Mouse (Mus musculus) embryonic facial prominence, embryonic 14.5 days (tissue): ENCODE measurements around the gene Fbxo22. TPM values are rescaled to one million over a fixed set of nuclear protein-coding genes. Genes with fewer than 3 reads are reported as not detected.

ENCODE experiments used
- ATAC-seq: fragments of 200-750 bp; cut with Nextera tagmentation; 2 replicates; pipeline ENCODE4 v1.8.0; 2017; ENCODE audit warnings: low read depth, moderate number of reproducible peaks, moderate TSS enrichment
- DNase-seq: peaks from one replicate; pipeline ENCODE4 v3.0.0-alpha.2; 2015; ENCODE audit warnings: low spot score
- H3K27ac ChIP-seq: fragments of 300-500 bp; sonication (generic); replicated peaks from 2 replicates; pipeline ENCODE4 v1.5.1; 2014; ENCODE audit warnings: low read depth, mild to moderate bottlenecking, low read length, moderate library complexity
- H3K27me3 ChIP-seq: fragments of 300-500 bp; sonication (generic); replicated peaks from 2 replicates; pipeline ENCODE4 v1.6.1; 2014; ENCODE audit warnings: low read length; ENCODE audit not compliant: control insufficient read depth, insufficient read depth
- H3K36me3 ChIP-seq: fragments of 300-500 bp; sonication (generic); 2 replicates; pipeline ENCODE4 v1.6.1; 2014; ENCODE audit warnings: low read length, mixed read lengths; ENCODE audit not compliant: control insufficient read depth, insufficient read depth
- H3K4me1 ChIP-seq: fragments of 300-500 bp; sonication (generic); 2 replicates; pipeline ENCODE4 v1.6.1; 2014; ENCODE audit warnings: antibody characterized with exemption, low read length; ENCODE audit not compliant: control insufficient read depth, insufficient read depth
- H3K4me2 ChIP-seq: fragments of 300-500 bp; sonication (generic); 2 replicates; pipeline ENCODE4 v1.6.1; 2014; ENCODE audit warnings: low read depth, mild to moderate bottlenecking, low read length, moderate library complexity, mixed read lengths
- H3K4me3 ChIP-seq: fragments of 300-500 bp; sonication (generic); 2 replicates; pipeline ENCODE4 v1.5.1; 2014; ENCODE audit warnings: low read depth, mild to moderate bottlenecking, low read length
- H3K9ac ChIP-seq: fragments of 300-500 bp; sonication (generic); 2 replicates; pipeline ENCODE4 v1.6.1; 2014; ENCODE audit warnings: low read depth, mild to moderate bottlenecking, low read length, moderate library complexity, mixed read lengths
- H3K9me3 ChIP-seq: fragments of 300-500 bp; sonication (generic); 2 replicates; pipeline ENCODE4 v1.6.1; 2016; ENCODE audit warnings: low read length; ENCODE audit not compliant: control insufficient read depth
- WGBS: fragments of 180-500 bp; shearing (Covaris S2); extraction: QIAGEN DNeasy Blood & Tissue Kit; methylation state at CpG from one replicate; pipeline ENCODE4 v1.1.7; 2014; 5-methylcytosine and 5-hydroxymethylcytosine counted together
- polyA plus RNA-seq: library from polyadenylated mRNA; unstranded; fragments of >200 nt; fragmentation: Nextera tagmentation; extraction: Ambion mirVana; gene quantifications from 2 replicates; pipeline ENCODE4 v1.2.1, GENCODE M21; 2014

Gene Fbxo22
- polyA plus RNA-seq, 1 experiment from 2014 or later = 41.9 TPM

DNA sequence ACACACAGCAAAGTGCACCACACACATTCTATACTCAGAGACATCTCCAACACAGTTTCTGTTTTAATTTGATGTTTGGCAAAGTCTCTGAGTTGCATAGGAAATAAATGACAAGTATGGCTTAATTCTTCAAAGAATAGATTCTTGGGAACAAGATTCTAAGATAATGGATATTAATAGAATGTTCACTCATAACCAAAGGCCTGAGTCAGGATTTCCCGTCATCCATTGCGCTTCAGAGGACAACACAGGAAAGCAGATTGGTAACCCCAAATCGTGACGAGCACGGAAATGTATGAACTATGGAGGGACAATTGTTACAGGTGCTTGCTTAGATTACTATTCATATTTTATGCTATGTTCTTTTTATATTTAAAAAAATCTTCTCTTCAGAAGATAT, 46.3 kb downstream of the Fbxo22 start:
- H3K4me2 ChIP-seq = no peak overlapping the region
- H3K9me3 ChIP-seq = no peaks in the 10 kb centered on the region
- H3K36me3 ChIP-seq = no peaks in the 10 kb centered on the region
- no peak overlapping the region for H3K9ac ChIP-seq
- WGBS = 90% methylated on average over 5 of the region's 5 CpGs
- DNase-seq (no peak), ATAC-seq (no peak)
- no peak overlapping the region for H3K27ac ChIP-seq
- no peak overlapping the region for H3K4me3 ChIP-seq
- no peaks in the 10 kb centered on the region for H3K4me1 ChIP-seq
- no peaks in the 10 kb centered on the region for H3K27me3 ChIP-seq

GRCm38 (mm10) chr9:55255604-55256003, 46.9 kb downstream of the Fbxo22 start:
- no peaks in the 10 kb centered on the region for H3K4me1 ChIP-seq
- 66% methylated on average over 4 of the region's 4 CpGs for WGBS
- DNase-seq (no peak), ATAC-seq (no peak)
- no peaks in the 10 kb centered on the region for H3K27me3 ChIP-seq
- H3K4me2 ChIP-seq = no peak overlapping the region
- no peaks in the 10 kb centered on the region for H3K36me3 ChIP-seq
- H3K27ac ChIP-seq = no peak overlapping the region
- H3K4me3 ChIP-seq = no peak overlapping the region
- no peaks in the 10 kb centered on the region for H3K9me3 ChIP-seq
- H3K9ac ChIP-seq = no peak overlapping the region

DNA sequence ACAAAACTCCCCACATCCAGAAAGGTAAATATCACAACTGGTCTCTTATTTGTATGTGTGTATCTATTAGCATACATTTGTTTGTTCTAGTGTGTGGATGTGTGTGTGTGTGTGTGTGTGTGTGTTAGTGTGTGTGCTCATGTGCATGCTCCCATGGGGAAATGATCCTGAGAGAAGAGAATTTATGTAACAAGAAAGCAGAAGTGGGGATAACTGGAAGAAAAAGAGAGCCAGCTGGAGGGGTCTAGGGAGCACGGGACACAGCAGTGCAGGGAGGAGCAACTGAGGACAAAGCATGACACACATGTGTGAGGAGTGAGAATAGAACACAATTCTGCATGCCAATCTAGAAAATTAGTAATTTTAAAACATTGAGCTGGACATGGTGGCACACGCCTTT, 48.4 kb downstream of the Fbxo22 start:
- DNase-seq (no peak), ATAC-seq (no peak)
- Histone ChIP-seq H3K4me3 (no peak overlapping the region), H3K9me3 (no peaks in the 10 kb centered on the region), H3K27me3 (no peaks in the 10 kb centered on the region), H3K4me2 (no peak overlapping the region), H3K9ac (no peak overlapping the region), H3K27ac (no peak overlapping the region), H3K36me3 (no peaks in the 10 kb centered on the region), H3K4me1 (no peaks in the 10 kb centered on the region)
- 87% methylated on average over 2 of the region's 2 CpGs for WGBS

DNA sequence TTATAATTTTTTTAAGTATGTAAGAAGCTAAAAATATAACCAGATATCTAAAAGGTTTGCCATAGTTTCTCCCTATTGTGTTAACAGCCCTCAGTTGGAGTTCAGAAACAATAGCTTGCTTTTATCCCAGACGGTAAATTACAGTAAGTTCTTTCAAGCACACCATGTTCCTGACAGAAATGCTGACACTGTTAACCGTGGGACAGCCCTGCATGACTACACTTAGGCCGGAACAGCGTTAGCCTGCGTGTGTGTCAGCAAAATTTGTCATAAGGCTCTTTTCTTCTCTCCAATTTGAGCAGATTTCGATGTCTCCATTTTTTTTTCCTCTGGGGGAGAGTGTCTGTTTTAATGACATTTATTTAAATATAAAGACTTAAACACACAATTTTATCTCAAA, 51.0 kb downstream of the Fbxo22 start:
- 67% methylated on average over 6 of the region's 6 CpGs for WGBS

GRCm38 (mm10) chr9:55264356-55265302, 55.9 kb downstream of the Fbxo22 start:
- H3K36me3 ChIP-seq = no peaks in the 10 kb centered on the region
- H3K4me3 ChIP-seq = no peak overlapping the region
- H3K27me3 ChIP-seq = no peaks in the 10 kb centered on the region
- H3K4me2 ChIP-seq = no peak overlapping the region
- H3K27ac ChIP-seq = no peak overlapping the region
- no peak for DNase-seq
- no peaks in the 10 kb centered on the region for H3K9me3 ChIP-seq
- H3K9ac ChIP-seq = no peak overlapping the region
- 72% methylated on average over 8 of the region's 8 CpGs for WGBS
- no peaks in the 10 kb centered on the region for H3K4me1 ChIP-seq
- ATAC-seq = no peak

More for the DNA sequence above, 51.0 kb downstream of the Fbxo22 start:
- H3K4me2 ChIP-seq = no peak overlapping the region
- ATAC-seq (no peak), DNase-seq (no peak)
- no peak overlapping the region for H3K27ac ChIP-seq
- no peaks in the 10 kb centered on the region for H3K4me1 ChIP-seq
- H3K9ac ChIP-seq = no peak overlapping the region
- no peaks in the 10 kb centered on the region for H3K36me3 ChIP-seq
- H3K4me3 ChIP-seq = no peak overlapping the region
- no peaks in the 10 kb centered on the region for H3K27me3 ChIP-seq
- H3K9me3 ChIP-seq = no peaks in the 10 kb centered on the region

DNA sequence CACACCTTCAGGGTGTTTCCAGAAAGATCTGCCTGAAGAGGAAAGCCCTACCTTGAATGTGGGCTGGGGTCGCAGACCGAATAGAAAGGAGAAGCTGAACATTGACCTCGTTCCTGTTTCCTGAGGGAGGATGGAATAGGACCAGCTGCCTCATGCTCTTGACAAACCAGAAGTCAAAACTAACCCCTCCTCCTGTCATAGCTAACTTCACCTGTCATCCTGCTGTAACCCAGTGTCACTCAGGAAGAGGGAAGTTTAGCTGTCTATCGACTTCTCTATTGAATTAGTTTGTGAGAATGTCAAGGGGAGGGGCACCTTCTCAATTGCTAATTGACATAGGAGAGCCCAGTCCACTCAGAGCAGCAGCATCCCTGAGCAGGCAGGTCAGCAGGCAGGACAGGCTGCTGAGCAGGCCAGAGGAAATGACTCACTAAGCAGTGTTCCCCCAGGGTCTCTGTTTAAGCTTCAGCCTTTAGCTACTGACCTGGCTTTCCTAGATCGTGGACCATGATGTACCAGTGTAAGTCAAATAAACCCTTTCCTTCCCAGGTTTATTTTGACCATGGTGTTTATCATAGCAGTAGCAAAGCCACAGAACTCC, 63.3 kb downstream of the Fbxo22 start:
- Histone ChIP-seq H3K27me3 (no peaks in the 10 kb centered on the region), H3K9me3 (no peaks in the 10 kb centered on the region), H3K4me3 (no peak overlapping the region), H3K4me2 (no peak overlapping the region), H3K36me3 (no peaks in the 10 kb centered on the region), H3K9ac (no peak overlapping the region), H3K27ac (no peak overlapping the region), H3K4me1 (no peaks in the 10 kb centered on the region)
- ATAC-seq (no peak), DNase-seq (no peak)
- WGBS = 46% methylated on average over 5 of the region's 5 CpGs

GRCm38 (mm10) chr9:55273906-55274305, 65.2 kb downstream of the Fbxo22 start:
- Histone ChIP-seq H3K4me2 (no peak overlapping the region), H3K9ac (no peak overlapping the region), H3K9me3 (no peaks in the 10 kb centered on the region), H3K36me3 (no peaks in the 10 kb centered on the region), H3K27me3 (no peaks in the 10 kb centered on the region), H3K4me1 (no peaks in the 10 kb centered on the region), H3K4me3 (no peak overlapping the region), H3K27ac (no peak overlapping the region)
- no peak for DNase-seq
- WGBS = 65% methylated on average over 4 of the region's 4 CpGs
- ATAC-seq = no peak
